Mouse (Mus musculus) C2C12 (cell line): ENCODE data around the gene Galnt10. TPM values are rescaled to one million over a fixed set of nuclear protein-coding genes. Genes with fewer than 3 reads are reported as not detected.

Experiments
- H3K27me3 ChIP-seq: one replicate; pipeline ENCODE4 v1.6.1; 2011; ENCODE audit not compliant: control insufficient read depth, insufficient read depth, insufficient read length
- H3K36me3 ChIP-seq: one replicate; pipeline ENCODE4 v1.6.1; 2011; ENCODE audit not compliant: control insufficient read depth, insufficient read depth
- H3K4me3 ChIP-seq: one replicate; pipeline ENCODE4 v1.5.1; 2011; ENCODE audit warnings: mild to moderate bottlenecking, control low read depth; ENCODE audit not compliant: poor library complexity, insufficient read depth, severe bottlenecking
- H3K79me2 ChIP-seq: one replicate; pipeline ENCODE4 v1.6.1; 2011; ENCODE audit not compliant: control insufficient read depth, insufficient read depth
- H3K79me3 ChIP-seq: one replicate; pipeline ENCODE4 v1.6.1; 2011; ENCODE audit warnings: low read depth, control low read depth
- H3ac ChIP-seq: one replicate; pipeline ENCODE3; 2011; ENCODE audit warnings: low read depth; ENCODE audit not compliant: control insufficient read depth, insufficient read length
- CEBPB ChIP-seq: IDR thresholded peaks from one replicate; pipeline ENCODE4 v1.6.1; 2011; ENCODE audit warnings: low read depth, mild to moderate bottlenecking, control low read depth, moderate library complexity
- CTCF ChIP-seq: IDR thresholded peaks from one replicate; pipeline ENCODE4 v1.5.1; 2011; ENCODE audit not compliant: control insufficient read depth, insufficient read depth, insufficient read length
- FOSL1 ChIP-seq: IDR thresholded peaks from one replicate; pipeline ENCODE4 v1.8.0; 2011; ENCODE audit warnings: mild to moderate bottlenecking, low read length; ENCODE audit not compliant: poor library complexity, insufficient read depth, severe bottlenecking
- MAX ChIP-seq: IDR thresholded peaks from one replicate; pipeline ENCODE4 v1.6.1; 2011; ENCODE audit warnings: mild to moderate bottlenecking, control low read depth
- MYOD1 ChIP-seq: IDR thresholded peaks from one replicate; pipeline ENCODE4 v1.6.1; 2011; ENCODE audit warnings: low read depth; ENCODE audit not compliant: control insufficient read depth, insufficient read length
- MYOG ChIP-seq: IDR thresholded peaks from one replicate; pipeline ENCODE4 v1.6.1; 2011; ENCODE audit not compliant: control insufficient read depth, insufficient read length; ENCODE audit errors: extremely low read depth
- USF1 ChIP-seq: IDR thresholded peaks from one replicate; pipeline ENCODE4 v1.6.1; 2011; ENCODE audit warnings: low read depth, mild to moderate bottlenecking, control low read depth, moderate library complexity
- polyA plus RNA-seq: library from polyadenylated mRNA; unstranded; fragments of >200 nt; fragmentation: generic; extraction: Trizol; gene quantifications from one replicate; pipeline ENCODE4 v1.2.1, GENCODE M21; 2012; ENCODE audit warnings: missing spikeins

Gene Galnt10
- polyA plus RNA-seq, 1 experiment, result 43.0 TPM

DNA sequence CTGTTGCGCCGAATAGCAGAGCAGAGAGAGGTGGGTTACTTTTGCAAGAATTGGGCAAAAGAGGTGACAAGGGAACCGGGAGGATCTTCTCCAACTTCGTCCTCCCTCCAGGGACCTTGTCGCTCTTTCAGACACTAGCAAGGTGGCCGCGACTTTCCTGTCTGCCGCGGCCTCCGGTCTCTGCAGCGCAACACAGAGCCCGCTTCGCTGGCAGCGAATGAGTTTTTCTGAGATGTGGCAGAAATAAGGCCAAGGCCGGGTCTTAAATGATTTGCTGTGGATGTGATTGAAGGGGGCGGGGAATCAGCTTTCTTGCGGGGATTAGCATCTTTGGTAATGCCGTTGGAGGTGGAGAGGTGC lies 157.2 kb downstream of the Galnt10 start:
- peaks cover 13% of the 10 kb centered on the region for H3K79me3 ChIP-seq
- H3K79me2 ChIP-seq, result peaks cover 37% of the 10 kb centered on the region
- H3ac ChIP-seq, result peak overlapping the region; percentile 94
- no peaks in the 10 kb centered on the region for H3K36me3 ChIP-seq
- no peaks in the 10 kb centered on the region for H3K27me3 ChIP-seq
- TF ChIP-seq MAX (no peak), USF1 (no peak), MYOG (no peak), MYOD1 (no peak), FOSL1 (no peak), CEBPB (no peak), CTCF (no peak)
- peak overlapping the region; percentile 85 for H3K4me3 ChIP-seq

DNA sequence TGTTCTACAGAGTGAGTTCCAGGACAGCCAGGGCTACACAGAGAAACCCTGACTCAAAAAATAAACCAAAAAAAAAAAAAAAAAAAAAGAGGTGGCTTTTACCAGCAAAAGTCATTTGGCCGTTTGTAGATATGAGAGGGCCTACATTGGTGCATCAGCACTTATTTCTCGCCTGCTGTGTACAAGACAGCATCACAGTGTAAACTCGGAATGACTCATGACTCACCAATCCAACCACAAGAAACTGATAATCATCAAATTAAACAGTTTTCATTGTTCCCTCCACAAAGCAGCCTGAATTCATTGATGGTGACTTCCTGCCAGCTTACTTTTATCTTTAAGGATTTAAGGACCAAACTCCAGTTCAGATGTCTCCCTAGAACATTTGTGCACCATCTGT lies 159.8 kb downstream of the Galnt10 start:
- Histone ChIP-seq H3K4me3 (no peak overlapping the region), H3K27me3 (no peaks in the 10 kb centered on the region), H3K36me3 (peaks cover 16% of the 10 kb centered on the region), H3ac (no peak overlapping the region), H3K79me3 (peaks cover 13% of the 10 kb centered on the region), H3K79me2 (peaks cover 37% of the 10 kb centered on the region)
- TF ChIP-seq CTCF (no peak), MYOD1 (no peak), USF1 (no peak), CEBPB (no peak), MYOG (no peak), MAX (no peak), FOSL1 (no peak)

DNA sequence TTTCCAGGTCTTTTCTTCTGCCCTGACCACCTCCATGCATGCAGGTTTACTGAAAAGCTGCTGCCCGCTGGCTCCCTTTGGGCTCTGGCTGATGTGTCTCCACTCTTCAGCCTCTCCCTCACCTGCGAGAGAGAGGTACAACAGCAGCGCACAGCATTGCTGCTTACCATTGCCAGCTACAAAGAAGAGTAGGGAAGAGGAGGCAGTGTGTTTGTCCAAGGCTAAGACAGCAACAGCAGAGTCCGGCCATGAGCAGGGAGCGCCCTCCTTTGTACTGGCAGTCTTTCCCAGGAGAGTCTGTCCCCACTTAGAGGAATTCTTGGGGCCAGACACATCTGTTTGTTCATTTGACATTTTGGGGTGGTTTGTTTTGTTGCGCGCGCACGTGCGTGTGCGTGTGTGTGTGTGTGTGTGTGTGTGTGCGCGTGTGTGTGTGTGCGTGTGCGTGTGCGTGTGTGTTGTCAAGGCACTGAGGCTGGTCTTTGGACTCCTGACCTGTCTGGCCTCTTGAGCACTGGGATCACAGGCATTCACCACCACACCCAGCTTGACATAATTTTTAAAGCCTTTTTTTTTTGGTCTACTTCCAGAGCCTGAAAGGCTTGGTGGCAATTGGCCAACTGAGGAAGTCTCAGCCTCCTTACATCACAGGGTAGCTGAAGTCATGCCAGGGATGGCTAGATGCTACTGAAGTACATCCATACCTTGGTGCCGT lies 163.9 kb downstream of the Galnt10 start:
- TF ChIP-seq CTCF (no peak), MYOD1 (no peak), MYOG (no peak), MAX (no peak), CEBPB (no peak), USF1 (no peak), FOSL1 (no peak)
- Histone ChIP-seq H3K4me3 (no peak overlapping the region), H3K79me2 (peaks cover 3% of the 10 kb centered on the region), H3ac (no peak overlapping the region), H3K79me3 (no peaks in the 10 kb centered on the region), H3K27me3 (no peaks in the 10 kb centered on the region), H3K36me3 (peaks cover 32% of the 10 kb centered on the region)

DNA sequence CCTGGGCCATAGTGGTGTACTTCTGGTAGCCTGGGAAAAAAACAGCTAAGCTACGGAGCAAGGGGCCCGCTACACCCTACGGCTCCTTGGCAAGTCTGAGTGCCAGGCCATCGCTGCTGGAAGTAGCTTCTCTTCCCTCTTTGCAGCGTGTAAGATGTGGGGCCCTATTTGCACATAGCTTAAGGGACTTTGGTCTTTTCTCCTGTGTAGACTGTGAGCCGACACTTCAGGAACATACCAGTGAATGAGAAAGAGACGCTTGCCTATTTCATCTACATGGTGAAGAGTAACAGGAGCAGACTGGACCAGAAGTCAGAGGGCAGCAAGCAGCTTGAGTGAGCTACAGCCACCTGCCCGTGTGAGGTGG lies 164.5 kb downstream of the Galnt10 start:
- Histone ChIP-seq H3K36me3 (peaks cover 32% of the 10 kb centered on the region), H3K4me3 (no peak overlapping the region), H3K27me3 (no peaks in the 10 kb centered on the region), H3ac (no peak overlapping the region), H3K79me3 (no peaks in the 10 kb centered on the region), H3K79me2 (no peaks in the 10 kb centered on the region)
- TF ChIP-seq USF1, result no peak
- no peak for TF ChIP-seq MAX
- TF ChIP-seq CTCF, result no peak
- TF ChIP-seq FOSL1, result no peak
- TF ChIP-seq MYOG, result no peak
- no peak for TF ChIP-seq CEBPB

DNA sequence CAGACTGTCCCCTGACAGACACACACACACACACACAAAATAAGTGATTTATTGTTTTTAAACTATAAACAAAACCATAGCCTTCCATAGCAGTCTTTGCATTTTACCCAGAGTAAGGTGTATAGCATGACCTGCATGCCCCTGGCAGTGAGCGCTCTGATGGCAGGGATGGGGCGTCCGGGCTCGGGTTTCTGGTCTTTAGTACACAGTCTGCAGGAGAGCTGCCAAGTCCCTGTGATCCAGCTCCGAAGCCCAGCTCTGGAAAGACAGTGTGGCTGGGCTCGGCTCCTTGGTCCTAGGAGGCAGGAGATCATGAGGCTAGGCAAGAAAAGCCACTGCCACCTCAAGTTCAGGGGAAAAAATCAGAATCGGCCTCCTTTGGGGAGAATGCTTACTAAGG lies 165.8 kb downstream of the Galnt10 start:
- Histone ChIP-seq H3K4me3 (no peak overlapping the region), H3K79me3 (no peaks in the 10 kb centered on the region), H3ac (no peak overlapping the region), H3K36me3 (peaks cover 32% of the 10 kb centered on the region), H3K79me2 (no peaks in the 10 kb centered on the region), H3K27me3 (no peaks in the 10 kb centered on the region)
- TF ChIP-seq USF1, result no peak
- TF ChIP-seq FOSL1, result no peak
- TF ChIP-seq CEBPB, result no peak
- no peak for TF ChIP-seq CTCF
- no peak for TF ChIP-seq MYOD1
- TF ChIP-seq MAX, result no peak
- no peak for TF ChIP-seq MYOG

DNA sequence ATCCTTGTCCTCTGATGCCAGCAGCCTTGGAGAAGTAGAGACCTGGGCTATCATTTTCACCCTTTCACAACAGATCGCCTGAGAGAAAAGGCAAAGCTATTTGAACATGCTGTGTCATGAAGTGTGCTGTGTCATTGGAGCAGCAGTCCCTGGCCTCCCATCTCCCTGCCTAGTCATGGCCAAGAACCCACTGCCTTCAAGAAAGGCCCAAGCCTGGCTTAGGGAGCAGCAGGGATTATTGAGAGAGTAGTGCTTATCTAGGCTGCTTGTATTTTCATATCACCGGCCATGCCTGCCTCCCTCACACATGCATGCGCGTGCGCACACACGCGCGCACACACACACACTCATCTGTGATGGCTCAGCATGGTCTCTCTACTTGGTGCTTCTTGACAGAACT lies 167.0 kb downstream of the Galnt10 start:
- peaks cover 32% of the 10 kb centered on the region for H3K36me3 ChIP-seq
- H3ac ChIP-seq, result no peak overlapping the region
- no peak for TF ChIP-seq USF1
- TF ChIP-seq CEBPB, result no peak
- TF ChIP-seq FOSL1, result no peak
- no peak for TF ChIP-seq MYOG
- TF ChIP-seq MAX, result no peak
- no peak for TF ChIP-seq CTCF
- no peak for TF ChIP-seq MYOD1
- H3K27me3 ChIP-seq, result no peaks in the 10 kb centered on the region
- no peak overlapping the region for H3K4me3 ChIP-seq
- H3K79me2 ChIP-seq, result no peaks in the 10 kb centered on the region
- H3K79me3 ChIP-seq, result no peaks in the 10 kb centered on the region
